Mouse (Mus musculus) bone marrow, adult 2 months (tissue): ENCODE measurements around the gene Hmcn2. TPM values are rescaled to one million over a fixed set of nuclear protein-coding genes. Genes with fewer than 3 reads are reported as not detected.

Experiments
- H3K27ac ChIP-seq: fragments of 200-500 bp; 2 replicates; pipeline ENCODE4 v1.5.1; 2012; ENCODE audit warnings: low read depth, mild to moderate bottlenecking, control low read depth, inconsistent platforms, low read length; ENCODE audit not compliant: control insufficient read depth, poor library complexity, insufficient read depth
- H3K4me1 ChIP-seq: fragments of 200-500 bp; 2 replicates; pipeline ENCODE4 v1.6.1; 2011; ENCODE audit warnings: low read length; ENCODE audit not compliant: control insufficient read depth, insufficient read depth
- H3K4me3 ChIP-seq: fragments of 200-500 bp; replicated peaks from 2 replicates; pipeline ENCODE3; 2011; ENCODE audit warnings: mild to moderate bottlenecking, low read depth, low read length, control low read depth; ENCODE audit not compliant: control insufficient read depth
- CTCF ChIP-seq: fragments of 200-500 bp; IDR thresholded peaks from 2 replicates; pipeline ENCODE4 v1.5.1; 2011; ENCODE audit warnings: low read length, control low read depth; ENCODE audit not compliant: control insufficient read depth, insufficient read depth
- POLR2A ChIP-seq: fragments of 200-500 bp; IDR thresholded peaks from 2 replicates; pipeline ENCODE4 v1.6.1; 2011; ENCODE audit warnings: low read depth, mild to moderate bottlenecking, control low read depth, low read length, borderline replicate concordance; ENCODE audit not compliant: control insufficient read depth
- WGBS: fragments of 180-500 bp; shearing (Covaris S2); methylation state at CpG from one replicate; pipeline ENCODE4 v1.1.7; 2018; 5-methylcytosine and 5-hydroxymethylcytosine counted together
- polyA plus RNA-seq: library from polyadenylated mRNA; stranded (reverse); fragments of >200 nt; gene quantifications from 2 replicates; pipeline ENCODE4 v1.2.4, GENCODE M21; 2011; ENCODE audit warnings: low replicate concordance; ENCODE audit not compliant: missing spikeins, insufficient read depth, insufficient read length

Hmcn2 gene
- polyA plus RNA-seq, 1 experiment, result 1.6 TPM

- Histone ChIP-seq H3K27ac (no peak overlapping the region), H3K4me1 (no peaks in the 10 kb centered on the region), H3K4me3 (no peak overlapping the region)
- WGBS, result 27% methylated on average over 6 of the region's 6 CpGs
- TF ChIP-seq POLR2A (no peak), CTCF (peak; percentile 66)
These were observed 121.4 kb downstream of the Hmcn2 start for GRCm38 (mm10) chr2:31435567-31435966.

- WGBS, result 86% methylated on average over 14 of the region's 14 CpGs
- H3K4me3 ChIP-seq, result no peak overlapping the region
- H3K4me1 ChIP-seq, result no peaks in the 10 kb centered on the region
- no peak for TF ChIP-seq CTCF
- no peak overlapping the region for H3K27ac ChIP-seq
These were observed 123.4 kb downstream of the Hmcn2 start for GRCm38 (mm10) chr2:31437480-31438245.

- Histone ChIP-seq H3K4me1 (no peaks in the 10 kb centered on the region), H3K4me3 (no peak overlapping the region), H3K27ac (no peak overlapping the region)
- TF ChIP-seq CTCF (no peak), POLR2A (no peak)
- WGBS, result 90% methylated on average over 6 of the region's 6 CpGs
These were observed 125.4 kb downstream of the Hmcn2 start for GRCm38 (mm10) chr2:31439576-31439975.

- H3K4me3 ChIP-seq, result no peak overlapping the region
- no peak overlapping the region for H3K27ac ChIP-seq
- WGBS, result 51% methylated on average over 11 of the region's 11 CpGs
- TF ChIP-seq CTCF (no peak), POLR2A (no peak)
- H3K4me1 ChIP-seq, result no peaks in the 10 kb centered on the region; the same call in 1 of the 2 replicates
These were observed 128.4 kb downstream of the Hmcn2 start for GRCm38 (mm10) chr2:31442480-31443160.

- no peak for TF ChIP-seq CTCF
- TF ChIP-seq POLR2A, result no peak
- H3K27ac ChIP-seq, result no peak overlapping the region
- WGBS, result 26% methylated on average over 4 of the region's 4 CpGs
- no peak overlapping the region for H3K4me3 ChIP-seq
- peaks cover 4% of the 10 kb centered on the region; the same call in 1 of the 2 replicates for H3K4me1 ChIP-seq
These were observed 131.8 kb downstream of the Hmcn2 start for GRCm38 (mm10) chr2:31446036-31446435.

- Histone ChIP-seq H3K4me1 (peaks cover 4% of the 10 kb centered on the region; the same call in 1 of the 2 replicates), H3K27ac (no peak overlapping the region), H3K4me3 (no peak overlapping the region)
- TF ChIP-seq CTCF, result no peak
- TF ChIP-seq POLR2A, result no peak
- 66% methylated on average over 4 of the region's 4 CpGs for WGBS
These were observed 132.2 kb downstream of the Hmcn2 start for GRCm38 (mm10) chr2:31446456-31446855.

- TF ChIP-seq CTCF, result no peak
- no peak for TF ChIP-seq POLR2A
- H3K4me3 ChIP-seq, result no peak overlapping the region
- H3K27ac ChIP-seq, result peak overlapping the region; percentile 43; the same call in 1 of the 2 replicates
- WGBS, result 41% methylated on average over 2 of the region's 2 CpGs
- peaks cover 4% of the 10 kb centered on the region; the same call in 1 of the 2 replicates for H3K4me1 ChIP-seq
These were observed 133.3 kb downstream of the Hmcn2 start for GRCm38 (mm10) chr2:31447536-31447935.

GRCm38 (mm10) chr2:31448756-31449440 is 134.7 kb downstream of the Hmcn2 start:
- WGBS, result 76% methylated on average over 3 of the region's 3 CpGs
- H3K4me3 ChIP-seq, result no peak overlapping the region
- TF ChIP-seq CTCF (no peak), POLR2A (no peak)
- H3K4me1 ChIP-seq, result peaks cover 4% of the 10 kb centered on the region; the same call in 1 of the 2 replicates
- no peak overlapping the region for H3K27ac ChIP-seq
